Mouse (Mus musculus): ENCODE results near the gene D130040H23Rik. TPM values are rescaled to one million over a fixed set of nuclear protein-coding genes. Genes with fewer than 3 reads are reported as not detected.

The D130040H23Rik gene
- polyA plus RNA-seq, 1 experiment from 2014 or later, result 5.1 TPM

Other genes starting within 250 kb of the D130040H23Rik start
- 21.5 and 24.1 TPM in 2 replicates for gene Zfp930, start 62.0 kb upstream of the D130040H23Rik start, polyA plus RNA-seq (2014; fragmentation: Nextera tagmentation; extraction: Ambion mirVana)
- gene Gm9495, start 182.5 kb downstream of the D130040H23Rik start, polyA plus RNA-seq (2014; fragmentation: Nextera tagmentation; extraction: Ambion mirVana), result not detected in 2 replicates

Measured in midbrain, embryonic 11.5 days (tissue).